Mouse (Mus musculus): ENCODE results near the gene Arfgef3.
A peak's percentile ranks its signal among the peaks of the same experiment; 100 is the strongest.

The Arfgef3 gene

DNA sequence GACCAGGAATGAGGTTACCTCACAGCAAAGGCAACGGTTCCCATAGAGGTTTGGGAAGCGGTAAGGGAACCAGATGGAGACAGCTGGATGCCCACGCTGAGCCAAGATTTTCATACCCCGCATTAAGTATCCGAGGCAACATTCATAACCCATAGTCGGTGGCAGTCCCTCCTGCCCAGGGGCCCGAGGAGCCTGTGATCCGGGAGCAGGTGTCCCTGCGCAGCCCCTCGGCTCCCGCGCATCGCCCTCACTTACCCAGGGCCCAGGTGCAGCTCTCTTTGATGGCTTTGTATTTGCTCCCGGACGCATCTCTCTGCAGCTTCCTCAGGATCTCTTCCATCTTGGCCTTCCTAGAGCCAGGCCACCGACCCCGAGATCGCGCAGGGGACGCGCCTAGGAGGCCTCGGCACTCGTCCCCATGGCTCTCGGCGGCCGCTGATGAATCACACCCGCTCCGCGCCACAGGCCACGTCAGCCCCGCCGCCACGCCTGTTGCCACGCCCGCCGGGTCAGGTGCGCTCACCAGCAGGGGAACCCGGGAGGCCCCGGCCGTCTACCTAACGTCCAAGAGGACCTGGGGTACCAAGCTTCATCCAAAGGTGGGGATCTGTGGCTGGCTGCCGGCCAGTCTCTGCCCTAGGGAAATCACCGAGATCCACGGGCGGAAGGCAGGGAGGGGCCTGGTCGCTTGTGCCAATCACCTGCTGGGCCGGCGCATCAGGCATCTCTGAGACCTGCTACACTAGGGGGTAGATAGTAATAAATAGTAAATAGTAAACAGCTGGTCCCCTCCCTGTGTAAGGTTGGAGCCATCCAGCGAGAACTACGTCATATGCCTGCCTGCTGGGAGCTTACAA lies at the start of gene Arfgef3:
Gene Arfgef3 (minus strand): TSS at position 664 of the 857 bp plus-strand sequence.
- DNase-seq (ENCODE audit: low read depth), result no peak

DNA sequence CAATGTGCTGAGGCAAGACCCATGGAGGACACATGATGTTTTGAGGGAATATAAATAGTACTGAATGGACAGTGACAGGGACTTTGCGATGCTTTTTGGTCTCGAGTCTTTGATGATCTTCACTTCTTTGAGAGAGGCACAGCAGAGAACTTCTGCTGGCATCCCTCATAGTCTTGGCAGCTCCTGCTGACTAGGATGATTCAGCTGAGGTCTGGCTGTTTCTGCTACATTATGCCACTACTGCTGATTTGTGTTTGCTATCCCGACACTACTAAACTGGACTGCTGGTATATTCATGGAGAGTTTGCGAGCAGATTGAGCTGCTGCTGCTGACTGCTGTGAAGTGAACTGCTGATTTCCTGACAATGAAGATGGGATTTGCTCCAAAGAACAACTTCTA lies 46.3 kb upstream of the Arfgef3 start:
- DNase-seq (ENCODE audit: low read depth), result no peak

DNA sequence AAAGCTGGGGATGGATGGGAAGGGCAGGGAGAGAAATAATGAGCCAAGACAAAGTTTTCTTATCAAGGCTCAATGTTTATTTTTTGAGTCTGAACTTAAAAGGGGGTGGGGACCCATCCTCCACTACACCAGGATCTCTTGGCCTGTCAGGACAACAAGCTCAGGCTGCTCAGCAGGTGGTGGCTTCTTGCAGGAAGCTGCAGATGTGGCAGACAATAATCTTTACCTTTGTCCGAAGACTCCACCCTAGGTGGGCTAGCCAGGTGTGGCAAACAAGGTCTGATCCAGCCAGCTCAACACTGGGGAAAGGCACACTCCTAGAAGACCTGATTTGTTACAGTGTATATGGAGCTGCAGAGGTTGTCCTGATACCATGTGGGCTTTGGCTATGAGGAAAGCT lies 44.9 kb upstream of the Arfgef3 start:
- no peak for DNase-seq (ENCODE audit: low read depth)

DNA sequence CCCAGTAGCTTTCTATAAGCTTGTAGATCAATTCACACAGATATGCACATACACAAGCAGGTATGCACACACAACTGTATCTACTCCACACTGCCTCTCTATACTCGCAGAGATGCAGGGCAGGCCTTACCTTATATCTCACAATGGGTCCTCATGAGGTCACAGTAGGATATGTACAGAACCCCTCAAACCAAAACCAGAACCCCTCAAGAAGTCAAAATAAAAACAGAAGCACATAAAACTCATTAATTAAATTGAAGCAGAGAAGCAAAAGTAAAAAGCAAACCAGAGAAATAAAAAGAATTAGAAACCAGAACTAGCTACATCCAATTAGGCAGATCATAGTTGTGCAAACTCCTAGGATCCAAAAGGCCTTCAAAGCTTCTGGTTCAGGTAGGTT lies 42.9 kb upstream of the Arfgef3 start, which contains the start of gene Gm4922:
Gene Gm4922 (minus strand): TSS at position 101 of the 400 bp plus-strand sequence.
- no peak for DNase-seq (ENCODE audit: low read depth)

DNA sequence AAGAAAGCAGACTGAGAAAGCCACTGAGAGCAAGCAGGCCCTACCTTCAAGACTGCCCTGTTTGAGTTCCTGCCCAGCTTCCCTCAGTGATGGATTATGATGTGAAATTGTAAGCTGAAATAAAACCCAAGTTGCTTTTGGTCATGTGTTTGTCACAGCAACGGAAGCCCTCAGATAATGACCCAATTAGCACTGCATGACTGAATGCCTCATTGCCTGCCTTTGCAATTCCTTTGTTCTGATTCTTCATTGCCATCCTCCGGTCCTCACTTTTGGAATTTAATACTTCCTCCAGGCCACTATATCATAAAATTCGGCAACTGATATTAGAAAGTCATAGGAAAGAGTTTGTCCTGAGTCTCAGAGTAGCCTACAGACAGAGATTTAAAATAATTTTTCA lies 33.8 kb upstream of the Arfgef3 start:
- DNase-seq (ENCODE audit: low read depth), result no peak

DNA sequence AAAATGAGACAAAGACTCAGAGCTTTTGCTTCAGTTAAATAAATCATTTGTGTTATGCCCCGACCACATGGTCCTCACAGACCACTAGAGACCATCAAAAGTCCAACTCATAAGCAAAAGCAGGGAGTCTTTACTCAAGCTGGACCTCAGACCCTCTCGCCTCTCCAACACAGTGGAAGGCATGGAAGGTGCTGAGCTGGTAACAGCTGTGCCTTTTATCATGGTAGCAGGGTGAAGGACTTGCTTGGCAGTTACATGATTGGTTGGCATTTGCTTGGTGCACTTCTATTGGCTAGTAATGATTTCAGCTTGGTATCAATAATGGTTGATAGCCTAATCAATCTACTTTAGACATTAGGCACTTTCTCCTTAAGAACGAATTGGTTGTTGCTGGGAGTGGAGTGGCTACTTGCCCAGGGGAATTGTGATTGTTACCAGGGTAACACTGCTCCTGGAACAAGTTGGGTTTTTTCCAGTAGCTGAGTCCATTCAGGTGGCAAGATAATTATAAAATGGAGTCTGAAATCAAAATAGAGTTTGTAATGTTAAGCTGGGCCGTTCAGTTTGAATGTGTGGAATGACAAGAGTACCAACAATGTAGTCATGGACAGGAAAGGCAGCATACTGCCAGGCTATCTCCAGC lies 28.9 kb upstream of the Arfgef3 start:
- no peak for DNase-seq (ENCODE audit: low read depth)

DNA sequence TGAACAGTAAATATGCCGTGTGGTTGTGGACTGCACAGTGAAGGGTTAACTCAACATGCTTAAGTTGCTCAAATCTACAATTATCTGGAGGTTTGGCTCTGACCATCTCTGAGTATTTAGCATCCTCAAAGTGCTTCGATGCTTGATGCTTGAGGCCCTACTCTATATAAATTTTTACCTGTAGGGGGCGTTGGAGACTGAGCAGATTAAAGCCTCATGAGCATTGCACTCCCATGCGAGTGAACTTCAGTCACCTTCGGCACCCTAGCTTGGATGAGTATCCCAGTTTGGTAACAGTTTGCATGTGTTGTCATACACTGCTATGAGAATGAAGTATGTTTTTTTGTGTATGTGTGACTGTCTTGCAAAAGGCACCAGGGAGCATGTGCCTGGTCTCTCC lies 26.2 kb upstream of the Arfgef3 start:
- DNase-seq (ENCODE audit: low read depth), result no peak

DNA sequence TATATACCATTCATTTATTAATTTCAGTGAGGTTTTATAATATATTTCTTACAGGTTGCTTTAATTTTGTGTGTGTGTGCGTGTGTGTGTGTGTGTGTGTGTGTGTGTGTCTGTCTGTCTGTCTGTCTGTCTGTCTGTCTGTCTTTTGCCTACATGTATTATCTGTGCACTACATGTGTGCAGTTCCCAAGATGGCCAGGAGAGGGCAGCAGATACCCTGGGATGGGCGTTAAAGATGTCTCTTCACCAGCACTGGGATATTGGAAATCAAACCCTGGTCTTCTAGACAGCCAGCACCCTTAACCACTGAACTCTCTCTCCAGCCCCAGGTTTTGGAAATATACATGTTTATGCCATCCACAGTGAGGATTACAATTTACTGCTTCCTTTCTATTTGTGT lies 16.5 kb upstream of the Arfgef3 start:
- peak; percentile 2 for DNase-seq (ENCODE audit: low read depth)

DNA sequence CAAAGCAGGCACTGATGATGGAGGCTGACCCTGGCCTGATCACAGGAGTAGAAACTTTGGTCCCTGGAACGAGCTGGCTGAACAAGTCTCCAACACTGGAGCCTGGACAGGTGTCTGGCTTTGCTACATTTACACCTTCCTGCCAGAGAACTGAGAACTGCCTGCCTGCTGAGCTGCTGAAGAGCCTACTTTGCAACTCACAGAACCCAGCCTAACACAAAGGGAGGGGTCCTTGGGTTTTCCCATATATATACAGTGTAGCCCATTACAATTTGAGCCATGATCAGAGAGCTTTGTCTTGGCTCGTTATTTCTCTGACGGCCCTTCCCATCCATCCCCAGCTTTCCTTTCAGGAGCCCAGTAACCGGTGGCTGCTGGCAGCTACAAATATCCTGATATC lies 6.3 kb upstream of the Arfgef3 start:
- no peak for DNase-seq (ENCODE audit: low read depth)

DNA sequence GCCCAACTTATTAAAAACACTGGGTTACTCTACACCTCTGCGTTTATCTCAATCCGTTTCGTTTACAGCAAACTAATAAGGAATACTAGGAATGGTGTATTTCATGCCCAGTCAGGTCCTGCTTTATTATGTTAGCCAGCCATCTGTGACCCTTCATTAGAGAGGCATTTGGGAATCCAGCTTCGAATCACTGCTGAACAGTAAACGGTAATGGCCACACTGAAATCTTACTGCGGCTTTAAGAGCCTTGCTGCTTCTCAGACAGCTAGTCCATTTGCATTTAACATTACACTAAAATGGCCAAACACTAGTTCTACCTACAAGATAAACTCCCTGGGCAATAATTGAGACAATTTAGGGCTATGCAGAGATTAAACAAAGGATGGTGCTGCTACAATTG lies 1.7 kb downstream of the Arfgef3 start:
- DNase-seq (ENCODE audit: low read depth), result no peak

DNA sequence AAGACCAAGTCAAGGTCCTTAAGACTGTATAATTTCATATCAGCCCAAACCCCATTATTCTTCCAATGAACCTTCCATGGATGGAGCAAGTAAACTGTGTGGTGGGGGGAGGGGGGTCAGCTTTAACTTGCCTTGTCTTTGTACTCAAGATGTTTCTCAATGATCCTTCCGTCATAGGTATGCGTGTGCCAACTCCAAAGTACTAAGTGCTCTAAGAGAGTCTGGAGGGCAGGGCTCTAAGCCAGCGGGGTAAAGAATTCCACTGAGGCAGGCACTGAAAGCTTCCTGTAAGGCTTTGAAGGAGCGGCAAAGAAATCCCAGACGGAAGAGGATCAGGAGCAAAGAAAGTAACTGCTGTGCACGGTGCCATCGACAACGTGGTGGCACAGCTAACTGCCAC lies 2.7 kb downstream of the Arfgef3 start:
- no peak for DNase-seq (ENCODE audit: low read depth)

DNA sequence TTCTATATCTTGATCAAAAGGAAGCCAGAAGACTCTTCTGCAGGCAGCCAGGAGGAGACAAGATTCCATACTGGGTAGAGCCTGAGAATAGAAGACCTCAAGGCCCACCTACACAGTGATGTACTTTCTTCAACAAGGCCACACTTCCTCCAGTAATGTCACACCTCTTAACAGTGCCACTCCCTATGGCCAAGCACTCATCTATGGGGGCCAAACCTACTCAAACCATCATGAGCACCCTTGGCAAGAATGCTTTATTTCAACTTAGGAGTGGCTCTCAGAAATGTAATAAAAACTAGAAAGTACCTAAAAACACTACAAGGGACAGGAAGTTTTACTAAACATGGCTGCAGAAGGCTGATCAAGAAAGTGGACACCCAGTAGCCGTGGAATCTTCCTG lies 15.2 kb downstream of the Arfgef3 start:
- DNase-seq (ENCODE audit: low read depth), result no peak

DNA sequence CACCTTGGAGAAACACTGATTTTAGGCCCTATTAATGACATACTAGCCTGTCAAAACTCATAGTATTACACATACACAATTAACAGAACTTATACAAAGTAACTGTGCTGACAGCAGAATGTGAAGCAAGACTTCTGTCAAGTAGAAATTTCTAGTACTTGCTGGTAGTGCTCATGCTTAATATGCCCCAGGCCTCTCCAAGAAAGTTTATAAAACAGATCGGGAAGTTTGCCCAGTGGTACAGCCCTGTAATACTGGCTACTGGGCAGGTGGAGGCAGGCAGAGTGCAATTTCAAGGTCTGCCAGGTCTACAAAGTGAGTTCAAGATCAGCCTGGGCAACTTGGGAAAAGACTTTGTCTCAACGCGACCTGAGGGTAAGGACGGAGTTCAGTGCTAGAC lies 32.3 kb downstream of the Arfgef3 start:
- DNase-seq (ENCODE audit: low read depth), result no peak

DNA sequence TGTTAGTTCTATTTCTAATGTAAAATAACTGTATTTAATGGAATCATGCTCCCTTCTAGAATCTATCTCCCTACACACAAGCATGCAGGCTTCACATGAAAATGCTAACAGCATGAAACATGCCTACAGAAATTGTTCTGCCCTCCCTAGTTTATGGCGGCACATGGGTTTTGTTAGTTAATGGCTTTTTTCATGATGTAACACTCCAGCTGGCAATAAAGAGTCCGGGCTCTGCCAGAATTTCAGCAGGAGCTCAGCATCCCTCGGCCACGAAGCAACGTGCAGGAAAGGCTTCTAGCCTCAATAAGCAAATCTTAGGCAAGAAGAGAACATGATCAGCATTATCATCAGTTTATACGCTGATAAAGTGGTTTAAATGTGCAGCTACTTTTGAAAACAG lies 32.8 kb downstream of the Arfgef3 start:
- no peak for DNase-seq (ENCODE audit: low read depth)

DNA sequence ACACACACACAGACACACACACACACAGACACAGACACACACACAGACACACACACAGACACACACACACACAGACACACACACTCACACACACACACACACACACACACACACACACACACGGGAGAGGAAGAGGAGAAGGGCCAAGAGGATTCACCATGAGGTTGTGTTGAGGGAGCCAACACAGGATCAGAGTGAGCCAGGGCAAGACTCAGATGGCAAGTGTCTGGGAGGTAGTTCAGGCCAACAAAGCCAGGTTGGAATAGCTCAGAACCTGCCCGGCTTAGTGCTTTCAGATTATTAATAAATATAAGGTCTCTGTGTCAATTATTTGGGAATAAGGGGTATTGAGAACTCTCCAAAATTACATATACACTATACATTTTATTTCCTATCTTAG lies 33.9 kb downstream of the Arfgef3 start:
- DNase-seq (ENCODE audit: low read depth), result no peak

DNA sequence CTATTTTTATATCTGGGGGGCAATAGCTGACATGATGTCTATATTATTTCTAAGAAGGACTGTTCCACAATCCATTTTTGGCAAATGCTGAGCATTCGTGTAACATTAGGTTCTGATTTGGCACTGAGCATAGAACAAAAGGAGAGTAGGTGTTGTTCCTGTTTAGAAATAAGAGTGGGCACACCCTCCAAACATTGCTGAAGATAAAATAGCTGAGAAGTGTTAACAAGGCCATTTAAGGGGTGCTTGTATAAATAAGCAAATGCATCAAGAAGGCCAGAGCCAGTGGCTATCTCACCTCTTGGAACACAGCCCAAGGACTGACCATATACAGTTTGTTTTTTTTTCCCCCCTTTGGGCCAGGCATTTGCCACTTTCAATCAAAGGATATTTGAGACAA lies 35.1 kb downstream of the Arfgef3 start:
- no peak for DNase-seq (ENCODE audit: low read depth)

DNA sequence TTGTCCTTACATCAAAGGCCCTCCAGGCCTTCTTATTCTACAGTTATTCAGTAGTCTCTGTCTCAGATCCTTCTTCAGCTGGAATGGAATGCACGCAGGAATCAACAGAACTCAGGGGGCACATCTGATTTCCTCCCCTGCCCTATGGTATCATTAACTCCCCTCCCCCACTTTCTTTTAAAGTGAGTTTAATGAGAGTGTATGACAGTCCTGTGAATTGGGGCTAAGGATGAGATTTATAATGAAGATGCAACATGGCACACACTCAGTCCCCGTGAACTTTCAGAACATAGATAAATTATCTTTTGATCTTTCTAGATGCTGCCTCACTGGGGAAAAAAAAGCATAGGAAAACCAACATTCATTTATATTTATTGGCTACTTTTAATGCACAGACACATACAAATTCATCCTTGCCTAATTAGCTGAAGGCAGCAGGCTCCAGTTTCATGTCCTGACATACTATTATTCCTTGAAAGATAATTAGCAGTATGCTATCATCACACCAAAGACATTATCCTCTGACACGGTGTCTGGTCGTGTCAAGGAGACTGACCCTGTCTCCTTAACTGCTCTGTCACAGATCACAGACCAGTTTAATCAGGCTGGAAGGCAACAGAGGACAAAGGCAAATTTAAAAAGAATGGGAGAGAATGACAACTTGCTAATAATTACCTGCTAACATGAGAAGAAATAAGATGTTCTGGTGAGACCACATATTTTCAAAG lies 39.2 kb downstream of the Arfgef3 start:
- no peak for DNase-seq (ENCODE audit: low read depth)

DNA sequence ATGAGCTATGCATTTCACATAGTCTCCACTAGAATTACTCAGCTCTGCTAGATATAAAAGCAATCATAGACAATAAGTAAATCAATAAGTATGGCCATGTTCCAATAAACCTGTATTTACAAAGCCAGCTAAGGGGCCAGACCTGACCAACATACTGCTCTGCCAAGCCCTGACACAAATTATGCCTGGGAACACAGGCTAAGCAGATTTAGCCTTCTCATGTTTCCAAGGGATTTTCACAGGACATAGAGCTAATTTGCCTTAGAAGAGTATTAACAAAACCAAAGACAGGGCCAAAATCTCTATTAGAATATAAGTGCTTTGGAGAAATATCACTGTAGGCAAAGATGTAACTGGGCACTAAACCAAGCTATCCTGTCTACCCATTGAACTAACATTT lies 42.2 kb downstream of the Arfgef3 start:
- DNase-seq (ENCODE audit: low read depth), result no peak

DNA sequence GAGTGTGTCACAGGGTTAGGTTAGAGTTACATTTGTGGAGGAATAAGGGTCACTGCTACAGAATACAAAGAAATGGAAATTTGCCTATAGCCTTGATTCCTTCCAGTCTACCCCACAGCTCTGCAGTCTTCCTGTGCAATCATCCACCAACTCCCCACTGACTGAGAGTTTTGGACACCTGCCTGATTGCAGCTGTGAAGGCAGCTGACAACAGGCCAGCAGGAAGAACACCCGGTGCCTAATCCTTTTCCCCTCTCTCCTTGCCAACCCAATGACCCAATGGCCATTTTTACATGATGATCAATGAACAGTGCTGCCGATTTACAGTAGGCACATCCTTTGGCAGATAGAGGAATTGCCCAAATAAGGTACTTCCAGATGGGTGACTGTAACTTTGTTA lies 43.6 kb downstream of the Arfgef3 start:
- DNase-seq (ENCODE audit: low read depth), result no peak

DNA sequence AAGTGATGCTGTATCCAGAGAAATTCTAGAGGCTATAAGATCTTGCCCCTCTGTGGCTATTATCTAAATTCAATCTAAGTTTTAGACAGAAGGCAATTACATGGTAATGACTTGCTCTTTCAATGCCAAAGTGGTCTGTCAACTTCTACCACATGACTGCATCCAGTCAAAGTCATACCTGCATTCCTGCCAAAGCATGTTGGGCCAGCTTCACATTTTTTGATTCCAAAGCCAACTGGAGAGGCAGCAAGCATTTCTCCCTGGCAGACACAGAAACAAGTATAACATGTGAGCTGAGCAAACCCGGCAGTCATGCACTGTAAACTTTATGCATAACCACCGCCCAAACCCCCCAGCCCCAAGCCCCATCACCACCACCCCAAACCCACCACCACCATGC lies 44.6 kb downstream of the Arfgef3 start:
- DNase-seq (ENCODE audit: low read depth), result no peak

DNA sequence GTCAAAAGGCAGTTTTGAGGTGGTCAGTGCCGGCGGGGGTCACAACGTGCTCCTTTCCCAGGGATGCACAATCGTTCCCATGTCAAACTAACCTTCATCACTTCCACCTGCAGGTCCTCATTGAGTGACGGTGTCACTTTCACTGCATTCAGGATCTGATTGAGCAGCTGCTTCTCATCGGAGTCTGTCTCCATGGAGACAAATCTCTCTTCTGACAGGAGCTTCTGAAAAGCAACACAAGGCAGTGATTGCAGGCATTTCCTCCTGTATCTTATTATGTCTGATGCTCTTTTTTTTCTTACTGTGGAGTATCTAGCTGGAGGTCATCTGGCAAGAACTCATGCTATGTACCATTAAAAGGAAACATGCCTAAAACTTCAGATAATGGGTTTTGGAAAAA lies 47.3 kb downstream of the Arfgef3 start:
- DNase-seq (ENCODE audit: low read depth), result no peak

DNA sequence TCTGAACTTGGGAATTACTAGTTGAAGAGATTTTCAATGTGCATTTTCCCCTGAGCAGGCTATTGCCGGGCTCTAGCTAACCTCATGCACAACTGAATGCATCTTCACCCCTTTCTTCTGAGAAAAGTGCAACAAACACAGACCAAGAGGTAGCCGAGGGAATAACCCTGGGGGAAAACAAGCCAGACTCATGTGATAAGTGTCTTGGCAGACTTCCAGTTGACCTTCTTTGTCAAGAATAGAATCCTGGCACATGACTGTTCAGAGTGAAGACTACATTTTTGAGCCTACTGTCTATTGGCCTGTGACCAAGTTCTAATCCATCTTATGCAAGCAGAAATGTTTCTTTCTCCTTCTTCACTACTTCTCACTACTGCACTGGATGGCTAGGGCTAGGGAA lies 55.5 kb downstream of the Arfgef3 start:
- no peak for DNase-seq (ENCODE audit: low read depth)

DNA sequence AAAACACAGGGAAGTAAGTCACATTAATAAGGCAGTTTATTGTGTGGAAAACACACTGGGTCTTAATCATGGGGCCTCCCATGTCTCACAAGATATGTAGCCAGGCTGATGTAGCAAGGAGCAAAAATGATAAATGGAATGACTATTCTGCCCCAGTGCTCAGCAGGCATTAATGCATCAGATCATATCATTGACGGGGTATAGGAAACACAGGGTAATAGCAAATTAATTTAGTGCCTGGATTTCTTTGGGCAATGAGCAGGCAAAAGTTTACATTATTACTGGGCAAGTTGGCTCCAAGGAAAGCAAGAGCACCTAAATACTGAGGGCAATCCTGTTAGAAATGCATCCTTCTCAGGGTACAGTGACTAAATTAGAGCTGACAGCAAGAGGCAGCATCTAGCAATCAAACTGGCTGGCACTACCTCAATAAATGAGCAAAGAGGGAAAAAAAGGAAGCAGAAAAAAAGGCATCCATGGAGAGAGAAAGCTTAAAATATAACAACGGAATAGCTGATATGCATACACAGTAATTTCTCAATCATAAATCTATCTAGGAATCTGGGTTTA lies 62.3 kb downstream of the Arfgef3 start:
- no peak for DNase-seq (ENCODE audit: low read depth)

All from fibroblast of lung, adult 2 months (primary cell).